Mouse (Mus musculus): Measurements from ENCODE around the gene Flcn. TPM values are rescaled to one million over a fixed set of nuclear protein-coding genes. Genes with fewer than 3 reads are reported as not detected.
A peak's percentile ranks its signal among the peaks of the same experiment; 100 is the strongest.
"Not testable (repeated sequence)": the region's sequence is repeated elsewhere in the genome, so short reads cannot be mapped to it uniquely, and the experiment has no call there.

Flcn gene
- total and polyA plus RNA-seq, 3 experiments: 34.9 to 60.9 (median 40.0) TPM

DNA sequence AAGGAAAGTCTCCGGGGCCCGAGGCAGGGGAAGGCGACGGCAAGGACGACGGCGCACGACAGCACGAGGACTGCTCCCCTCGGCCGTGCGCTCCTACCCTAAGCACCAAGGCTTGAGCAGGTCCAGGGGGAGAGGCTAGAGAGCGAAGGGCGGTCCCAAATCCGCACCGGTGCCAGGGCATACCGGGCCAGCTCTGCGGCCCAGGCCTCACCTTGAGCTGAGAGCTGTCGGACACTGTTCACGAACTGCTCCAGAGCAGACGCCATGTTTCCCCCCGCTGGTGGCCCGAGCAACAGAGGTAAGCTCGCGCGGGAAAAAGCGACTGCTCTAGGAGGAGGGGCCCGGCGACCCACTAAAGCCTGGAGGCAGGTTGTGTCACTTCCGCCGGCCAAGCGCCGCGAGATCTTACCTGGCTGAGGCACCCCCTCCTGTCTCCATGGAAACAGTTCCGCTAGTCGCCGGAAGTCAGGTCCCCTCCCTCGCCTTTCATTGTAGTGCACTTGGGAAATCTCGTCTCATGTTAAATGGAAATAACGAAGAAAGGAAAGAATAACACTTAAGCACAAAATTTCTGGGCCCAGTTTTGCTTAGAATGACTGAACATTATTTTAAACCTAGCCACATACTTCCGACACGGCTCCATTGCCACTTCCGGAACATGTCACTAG, 29.8 kb upstream of the Flcn start, which contains the start of gene Cops3:
TSS of gene Cops3 (minus strand) at position 380 of the 668 bp plus-strand sequence.
- Histone ChIP-seq H3K4me1 (ENCODE audit: insufficient read depth, low read depth, low read length) (peaks cover 40% of the 10 kb centered on the region), H3K27me3 (ENCODE audit: insufficient read depth, low read length) (no peaks in the 10 kb centered on the region), H3K36me3 (replicated peaks) (peaks cover 70% of the 10 kb centered on the region), H3K9me3 (replicated peaks) (no peaks in the 10 kb centered on the region), H3K4me3 (ENCODE audit: low read depth, low read length) (peak within 1 kb of the TSS; percentile 96)
- ATAC-seq (ENCODE audit: extremely low read depth, insufficient number of reproducible peaks, low FRiP score, poor library complexity, severe bottlenecking) (peak; percentile 80), DNase-seq (ENCODE audit: low spot score) (peak; percentile 98)
- TF ChIP-seq GATA1 (IDR thresholded peaks at IDR 0.05; ENCODE audit: borderline replicate concordance, low read length) (no peak), GATA2 (IDR thresholded peaks at IDR 0.05; ENCODE audit: borderline replicate concordance, low read depth, low read length) (no peak), POLR2AphosphoS5 (IDR thresholded peaks at IDR 0.05; ENCODE audit: insufficient replicate concordance, low read depth, low read length) (no peak), TAL1 (conservative IDR thresholded peaks at IDR 0.05; ENCODE audit: low read depth, low read length) (no peak), CTCF (IDR thresholded peaks at IDR 0.05; ENCODE audit: low read depth, low read length) (no peak)

DNA sequence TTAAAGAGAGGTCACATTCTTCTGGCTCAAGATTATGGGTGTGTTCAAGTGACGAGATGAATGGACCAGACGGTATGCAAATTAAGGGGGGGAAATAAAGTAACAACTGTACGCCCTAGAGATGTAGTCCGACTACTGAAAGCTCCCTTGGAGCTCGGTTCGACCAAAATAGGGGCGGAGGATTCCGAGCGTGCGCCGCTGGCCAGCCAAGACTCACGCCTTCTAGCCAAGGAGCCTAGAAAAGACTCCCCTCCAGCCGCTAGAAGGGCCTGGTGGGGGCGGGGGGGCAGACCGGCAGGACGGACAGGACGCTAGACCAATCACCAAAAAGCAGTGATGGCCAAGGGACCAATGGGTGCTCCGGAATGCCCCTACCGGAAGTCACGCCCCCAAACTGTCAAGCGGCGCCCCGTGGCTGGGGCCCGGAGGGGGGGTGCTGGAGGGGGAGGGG, 29.2 kb upstream of the Flcn start, which contains the start of gene Nt5m:
TSS of gene Nt5m (plus strand) at position 440 of the 451 bp plus-strand sequence.
- Histone ChIP-seq H3K4me3 (ENCODE audit: low read depth, low read length) (peak within 1 kb of the TSS; percentile 96), H3K36me3 (replicated peaks) (peaks cover 73% of the 10 kb centered on the region), H3K4me1 (ENCODE audit: insufficient read depth, low read depth, low read length) (peaks cover 39% of the 10 kb centered on the region), H3K9me3 (replicated peaks) (no peaks in the 10 kb centered on the region), H3K27me3 (ENCODE audit: insufficient read depth, low read length) (no peaks in the 10 kb centered on the region)
- ATAC-seq (ENCODE audit: extremely low read depth, insufficient number of reproducible peaks, low FRiP score, poor library complexity, severe bottlenecking): peak; percentile 93
- peak; percentile 90 for DNase-seq (ENCODE audit: low spot score)
- TF ChIP-seq POLR2AphosphoS5 (IDR thresholded peaks at IDR 0.05; ENCODE audit: insufficient replicate concordance, low read depth, low read length) (no peak), TAL1 (conservative IDR thresholded peaks at IDR 0.05; ENCODE audit: low read depth, low read length) (no peak), CTCF (IDR thresholded peaks at IDR 0.05; ENCODE audit: low read depth, low read length) (no peak), GATA2 (IDR thresholded peaks at IDR 0.05; ENCODE audit: borderline replicate concordance, low read depth, low read length) (no peak), GATA1 (IDR thresholded peaks at IDR 0.05; ENCODE audit: borderline replicate concordance, low read length) (no peak)

DNA sequence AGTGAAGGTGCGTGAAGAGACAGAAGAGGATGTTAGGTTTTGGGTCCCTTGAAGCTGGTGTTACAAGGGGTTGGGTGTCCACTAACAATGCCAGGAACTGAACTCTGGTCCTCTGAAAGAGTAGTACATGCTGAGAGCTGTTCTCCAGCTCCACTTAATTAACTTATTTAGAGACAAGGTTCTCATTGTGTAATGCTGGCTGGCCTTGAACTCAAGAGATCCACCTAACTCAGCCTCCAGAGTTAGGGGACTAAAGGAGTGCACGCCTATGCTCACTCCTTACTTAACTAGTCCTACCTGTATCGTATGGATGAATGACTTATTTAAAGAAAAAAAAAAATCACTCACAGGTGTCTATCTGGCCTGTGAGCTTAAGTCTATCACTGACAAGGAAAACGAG, 28.6 kb upstream of the Flcn start:
- Histone ChIP-seq H3K4me3 (ENCODE audit: low read depth, low read length) (peak overlapping the region; percentile 96), H3K27me3 (ENCODE audit: insufficient read depth, low read length) (no peaks in the 10 kb centered on the region), H3K4me1 (ENCODE audit: insufficient read depth, low read depth, low read length) (peaks cover 36% of the 10 kb centered on the region), H3K9me3 (replicated peaks) (no peaks in the 10 kb centered on the region), H3K36me3 (replicated peaks) (peaks cover 73% of the 10 kb centered on the region)
- ATAC-seq (ENCODE audit: extremely low read depth, insufficient number of reproducible peaks, low FRiP score, poor library complexity, severe bottlenecking) (no peak), DNase-seq (ENCODE audit: low spot score) (no peak)
- TF ChIP-seq POLR2AphosphoS5 (IDR thresholded peaks at IDR 0.05; ENCODE audit: insufficient replicate concordance, low read depth, low read length): no peak
- no peak for TF ChIP-seq TAL1 (conservative IDR thresholded peaks at IDR 0.05; ENCODE audit: low read depth, low read length)
- TF ChIP-seq GATA2 (IDR thresholded peaks at IDR 0.05; ENCODE audit: borderline replicate concordance, low read depth, low read length): no peak
- TF ChIP-seq GATA1 (IDR thresholded peaks at IDR 0.05; ENCODE audit: borderline replicate concordance, low read length): no peak
- no peak for TF ChIP-seq CTCF (IDR thresholded peaks at IDR 0.05; ENCODE audit: low read depth, low read length)

DNA sequence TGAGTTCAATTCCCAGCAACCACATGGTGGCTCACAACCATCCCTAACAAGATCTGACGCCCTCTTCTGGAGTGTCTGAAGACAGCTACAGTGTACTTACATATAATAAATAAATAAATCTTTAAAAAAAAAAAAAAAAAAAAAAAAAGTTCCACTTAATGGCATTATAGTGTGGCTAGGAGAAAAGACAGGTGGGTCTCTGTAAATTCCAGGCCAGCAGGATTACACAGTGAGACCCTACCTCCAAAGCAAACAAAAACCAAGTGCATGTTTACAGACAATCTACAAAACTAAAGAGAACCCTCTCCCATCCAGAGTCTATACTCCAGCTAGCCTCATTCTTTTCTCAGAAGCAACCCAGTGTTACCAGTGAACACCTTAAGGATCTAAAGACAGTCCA, 28.0 kb upstream of the Flcn start:
- not testable (repeated sequence) for H3K27me3 ChIP-seq (ENCODE audit: insufficient read depth, low read length); ATAC-seq (ENCODE audit: extremely low read depth, insufficient number of reproducible peaks, low FRiP score, poor library complexity, severe bottlenecking); DNase-seq (ENCODE audit: low spot score); H3K9me3 ChIP-seq (replicated peaks)
- H3K4me3 ChIP-seq (ENCODE audit: low read depth, low read length): peak overlapping the region; percentile 96; the same call in 1 of the 2 replicates
- H3K36me3 ChIP-seq (replicated peaks): peaks cover 73% of the 10 kb centered on the region
- peaks cover 36% of the 10 kb centered on the region for H3K4me1 ChIP-seq (ENCODE audit: insufficient read depth, low read depth, low read length)

DNA sequence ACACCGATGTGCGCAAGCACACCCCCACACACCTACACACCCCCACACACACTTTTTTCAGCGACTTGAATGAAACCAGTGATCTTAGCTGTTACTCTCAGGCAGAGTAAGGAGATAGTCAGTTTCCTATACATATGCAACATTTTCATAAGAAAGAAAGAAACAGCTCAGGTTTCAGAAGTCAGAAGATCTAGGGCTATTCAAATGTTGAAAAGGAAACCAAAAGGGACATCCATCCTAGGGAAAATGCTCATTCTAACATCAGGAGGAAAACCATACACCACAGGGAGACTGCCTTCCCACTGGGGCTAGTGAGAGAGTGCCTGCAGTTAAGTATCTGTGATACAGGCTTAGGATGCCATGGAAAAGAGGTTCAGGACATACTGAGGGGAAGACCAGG, 11.8 kb upstream of the Flcn start:
- no peak for TF ChIP-seq GATA1 (IDR thresholded peaks at IDR 0.05; ENCODE audit: borderline replicate concordance, low read length)
- Histone ChIP-seq H3K4me3 (ENCODE audit: low read depth, low read length) (no peak overlapping the region), H3K9me3 (replicated peaks) (no peaks in the 10 kb centered on the region), H3K27me3 (ENCODE audit: insufficient read depth, low read length) (no peaks in the 10 kb centered on the region), H3K4me1 (ENCODE audit: insufficient read depth, low read depth, low read length) (peaks cover 2% of the 10 kb centered on the region; the same call in 1 of the 2 replicates), H3K36me3 (replicated peaks) (peaks cover 97% of the 10 kb centered on the region)
- ATAC-seq (ENCODE audit: extremely low read depth, insufficient number of reproducible peaks, low FRiP score, poor library complexity, severe bottlenecking): no peak
- no peak for DNase-seq (ENCODE audit: low spot score)

DNA sequence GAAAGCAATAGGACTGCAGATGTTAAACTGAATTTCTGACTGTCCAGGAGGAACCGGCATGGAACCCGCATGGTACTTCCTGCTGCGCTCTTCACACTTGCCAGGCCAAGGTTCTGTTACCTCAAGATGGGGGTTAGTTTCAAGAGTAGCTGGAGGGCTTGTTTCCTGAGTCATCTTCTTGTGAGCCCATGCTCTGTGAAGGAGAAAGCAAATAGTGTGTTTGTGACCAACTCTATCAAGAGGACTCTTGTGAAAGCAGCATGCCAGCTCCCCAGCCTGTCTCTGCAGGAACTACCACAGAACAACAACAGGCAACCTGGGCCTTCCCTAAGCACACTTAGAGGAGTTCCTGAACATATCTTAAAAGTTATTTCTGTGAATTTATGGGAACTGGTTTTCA, 8.1 kb upstream of the Flcn start:
- TF ChIP-seq GATA2 (IDR thresholded peaks at IDR 0.05; ENCODE audit: borderline replicate concordance, low read depth, low read length) (no peak), POLR2AphosphoS5 (IDR thresholded peaks at IDR 0.05; ENCODE audit: insufficient replicate concordance, low read depth, low read length) (no peak), CTCF (IDR thresholded peaks at IDR 0.05; ENCODE audit: low read depth, low read length) (no peak), TAL1 (conservative IDR thresholded peaks at IDR 0.05; ENCODE audit: low read depth, low read length) (no peak), GATA1 (IDR thresholded peaks at IDR 0.05; ENCODE audit: borderline replicate concordance, low read length) (no peak)
- no peaks in the 10 kb centered on the region for H3K4me1 ChIP-seq (ENCODE audit: insufficient read depth, low read depth, low read length)
- no peaks in the 10 kb centered on the region for H3K27me3 ChIP-seq (ENCODE audit: insufficient read depth, low read length)
- no peaks in the 10 kb centered on the region for H3K9me3 ChIP-seq (replicated peaks)
- peaks cover 85% of the 10 kb centered on the region for H3K36me3 ChIP-seq (replicated peaks)
- DNase-seq (ENCODE audit: low spot score) (no peak), ATAC-seq (ENCODE audit: extremely low read depth, insufficient number of reproducible peaks, low FRiP score, poor library complexity, severe bottlenecking) (no peak)
- no peak overlapping the region for H3K4me3 ChIP-seq (ENCODE audit: low read depth, low read length)

Measured in G1E (cell line).